Mouse (Mus musculus) heart, adult 2 months (tissue): ENCODE measurements around the gene Slc6a9. TPM values are rescaled to one million over a fixed set of nuclear protein-coding genes. Genes with fewer than 3 reads are reported as not detected.

ENCODE experiments used
- DNase-seq, 2 experiments: peaks; one replicate each; pipeline ENCODE4 v3.0.0; 2021
- H3K27ac ChIP-seq: fragments of 200-600 bp; 2 replicates; pipeline ENCODE4 v1.8.1; 2022
- H3K27me3 ChIP-seq: fragments of 200-500 bp; 2 replicates; pipeline ENCODE4 v1.6.1; 2012; ENCODE audit warnings: mild to moderate bottlenecking, low read length, inconsistent platforms, mixed read lengths; ENCODE audit not compliant: control insufficient read depth, insufficient read depth
- H3K36me3 ChIP-seq: fragments of 200-500 bp; 2 replicates; pipeline ENCODE4 v1.6.1; 2012; ENCODE audit warnings: low read length, inconsistent platforms; ENCODE audit not compliant: control insufficient read depth, insufficient read depth
- H3K4me1 ChIP-seq: fragments of 200-500 bp; 2 replicates; pipeline ENCODE4 v1.6.1; 2011; ENCODE audit warnings: low read length; ENCODE audit not compliant: control insufficient read depth, insufficient read depth
- H3K4me3 ChIP-seq: fragments of 200-600 bp; 2 replicates; pipeline ENCODE4 v1.8.1; 2022
- H3K79me2 ChIP-seq: fragments of 200-500 bp; replicated peaks from 2 replicates; pipeline ENCODE4 v1.6.1; 2012; ENCODE audit warnings: mild to moderate bottlenecking, inconsistent platforms, low read length, moderate library complexity, mixed read lengths; ENCODE audit not compliant: control insufficient read depth, insufficient read depth
- H3K9ac ChIP-seq: fragments of 200-500 bp; 2 replicates; pipeline ENCODE4 v1.6.1; 2012; ENCODE audit warnings: low read depth, mild to moderate bottlenecking, control low read depth, inconsistent platforms, low read length, mixed read lengths
- CTCF ChIP-seq: fragments of 200-600 bp; IDR thresholded peaks from 2 replicates; pipeline ENCODE4 v1.8.1; 2022; ENCODE audit warnings: antibody characterized with exemption, mild to moderate bottlenecking, moderate library complexity
- EP300 ChIP-seq: fragments of 200-500 bp; IDR thresholded peaks from 2 replicates; pipeline ENCODE4 v1.6.1; 2011; ENCODE audit warnings: low read depth, low read length, control low read depth; ENCODE audit not compliant: insufficient read depth
- POLR2A ChIP-seq: fragments of 200-500 bp; IDR thresholded peaks from 2 replicates; pipeline ENCODE4 v1.6.1; 2011; ENCODE audit warnings: mild to moderate bottlenecking, low read depth, low read length, control low read depth; ENCODE audit not compliant: insufficient read depth
- WGBS: fragments of 180-500 bp; shearing (Covaris S2); methylation state at CpG from one replicate; pipeline ENCODE4 v1.1.7; 2018; 5-methylcytosine and 5-hydroxymethylcytosine counted together
- intact Hi-C: fragments of 180-260 bp; cut with DNase I; formaldehyde crosslinking; loops from one replicate; pipeline ENCODE4 v1.15.1; 2025
- polyA plus RNA-seq: library from polyadenylated mRNA; depleted of rRNA; stranded (reverse); fragments of >200 nt; gene quantifications from 2 replicates; pipeline ENCODE4 v1.2.3, GENCODE M21; 2012
- total RNA-seq, 2 experiments: library from RNA; stranded (reverse); gene quantifications; 2 replicates each; pipeline ENCODE4 v1.2.3; 2021

Slc6a9 gene
- total and polyA plus RNA-seq, 3 experiments = 2.5 to 6.9 (median 3.4) TPM

DNA sequence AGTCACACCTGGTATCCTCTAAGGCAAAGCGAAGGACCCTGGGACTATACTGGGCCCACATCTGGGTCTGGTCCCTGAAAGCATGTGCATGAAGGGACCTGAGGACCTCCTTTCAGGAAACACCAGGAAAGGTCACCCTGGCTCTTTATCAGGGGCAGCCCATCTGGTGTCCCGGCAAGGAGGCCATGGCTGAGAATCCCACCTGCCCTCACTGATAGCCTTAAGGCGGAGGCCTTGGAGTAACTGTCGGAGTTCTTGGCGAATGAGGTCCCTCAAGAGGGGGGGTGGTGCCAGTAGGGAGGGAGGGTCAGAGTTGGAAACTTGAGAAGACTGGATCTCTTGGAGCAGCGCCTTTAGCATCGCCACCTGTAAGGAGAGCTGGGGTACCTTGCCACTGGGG lies 37.5 kb downstream of the Slc6a9 start:
- H3K27me3 ChIP-seq = no peaks in the 10 kb centered on the region
- no peak overlapping the region for H3K27ac ChIP-seq
- DNase-seq = no peak
- WGBS = 70% methylated on average over 7 of the region's 7 CpGs
- H3K79me2 ChIP-seq = no peaks in the 10 kb centered on the region
- H3K4me3 ChIP-seq = no peak overlapping the region
- intact Hi-C loops = no loop called here
- H3K9ac ChIP-seq = no peak overlapping the region
- H3K36me3 ChIP-seq = no peaks in the 10 kb centered on the region
- no peaks in the 10 kb centered on the region for H3K4me1 ChIP-seq
- no peak for TF ChIP-seq POLR2A
- no peak for TF ChIP-seq CTCF
- TF ChIP-seq EP300 = no peak

GRCm38 (mm10) chr4:117872471-117872886 lies 38.2 kb downstream of the Slc6a9 start, which contains the start of gene Ccdc24:
Gene Ccdc24, minus strand, starts transcription at chr4:117872557.
- intact Hi-C loops = no loop called here
- 20% methylated on average over 14 of the region's 14 CpGs for WGBS
- no peak within 1 kb of the TSS for H3K4me3 ChIP-seq
- no peaks in the 10 kb centered on the region for H3K36me3 ChIP-seq
- no peak within 1 kb of the TSS for H3K27ac ChIP-seq
- no peaks in the 10 kb centered on the region for H3K79me2 ChIP-seq
- no peak for TF ChIP-seq CTCF
- TF ChIP-seq EP300 = no peak
- TF ChIP-seq POLR2A = no peak
- H3K9ac ChIP-seq = no peak within 1 kb of the TSS
- DNase-seq = no peak
- H3K4me1 ChIP-seq = no peaks in the 10 kb centered on the region
- H3K27me3 ChIP-seq = no peaks in the 10 kb centered on the region

GRCm38 (mm10) chr4:117873615-117874014 lies 39.3 kb downstream of the Slc6a9 start:
- no peak for DNase-seq
- TF ChIP-seq EP300 (no peak), POLR2A (no peak), CTCF (no peak)
- no peaks in the 10 kb centered on the region for H3K4me1 ChIP-seq
- H3K4me3 ChIP-seq = no peak overlapping the region
- no peak overlapping the region for H3K27ac ChIP-seq
- no peaks in the 10 kb centered on the region for H3K79me2 ChIP-seq
- no peaks in the 10 kb centered on the region for H3K36me3 ChIP-seq
- H3K9ac ChIP-seq = no peak overlapping the region
- no peaks in the 10 kb centered on the region for H3K27me3 ChIP-seq
- intact Hi-C loops = no loop called here
- 88% methylated on average over 9 of the region's 9 CpGs for WGBS

- DNase-seq = no peak
- TF ChIP-seq EP300 (no peak), POLR2A (no peak), CTCF (no peak)
- WGBS = 72% methylated on average over 10 of the region's 10 CpGs
- Histone ChIP-seq H3K4me3 (no peak overlapping the region), H3K27ac (no peak overlapping the region), H3K4me1 (no peaks in the 10 kb centered on the region), H3K79me2 (no peaks in the 10 kb centered on the region), H3K36me3 (no peaks in the 10 kb centered on the region), H3K27me3 (no peaks in the 10 kb centered on the region), H3K9ac (no peak overlapping the region)
- intact Hi-C loops = no loop called here
Measured at GRCm38 (mm10) chr4:117878301-117878700, 44.0 kb downstream of the Slc6a9 start.

GRCm38 (mm10) chr4:117878703-117879102 lies 44.4 kb downstream of the Slc6a9 start:
- TF ChIP-seq CTCF (no peak), EP300 (no peak)
- DNase-seq = no peak

GRCm38 (mm10) chr4:117882701-117883691 lies 48.7 kb downstream of the Slc6a9 start, which contains the start of gene B4galt2:
Gene B4galt2, minus strand, starts transcription at chr4:117883487.
- H3K79me2 ChIP-seq = no peaks in the 10 kb centered on the region
- H3K27ac ChIP-seq = peak within 1 kb of the TSS; percentile 40; the same call in 1 of the 2 replicates
- 3% methylated on average over 90 of the region's 103 CpGs for WGBS
- H3K9ac ChIP-seq = peak within 1 kb of the TSS; percentile 89
- H3K4me1 ChIP-seq = peaks cover 6% of the 10 kb centered on the region
- H3K4me3 ChIP-seq = peak within 1 kb of the TSS; percentile 60
- H3K27me3 ChIP-seq = no peaks in the 10 kb centered on the region
- peak; percentile 71 to 75 for DNase-seq
- no peaks in the 10 kb centered on the region for H3K36me3 ChIP-seq
- intact Hi-C loops = no loop called here
- TF ChIP-seq POLR2A (0 out of 2 replicates have a peak, but pooled peaks have one; percentile 22), EP300 (no peak), CTCF (peak; percentile 55)

More at GRCm38 (mm10) chr4:117878703-117879102, 44.4 kb downstream of the Slc6a9 start:
- no peaks in the 10 kb centered on the region for H3K27me3 ChIP-seq
- H3K9ac ChIP-seq = no peak overlapping the region
- H3K27ac ChIP-seq = no peak overlapping the region
- intact Hi-C loops = no loop called here
- no peak overlapping the region for H3K4me3 ChIP-seq
- no peaks in the 10 kb centered on the region for H3K79me2 ChIP-seq
- WGBS = 47% methylated on average over 5 of the region's 5 CpGs
- no peaks in the 10 kb centered on the region for H3K36me3 ChIP-seq
- H3K4me1 ChIP-seq = peaks cover 2% of the 10 kb centered on the region
